Mouse (Mus musculus) layer of hippocampus, postnatal 36 days (tissue): ENCODE results near the gene Tgds. TPM values are rescaled to one million over a fixed set of nuclear protein-coding genes. Genes with fewer than 3 reads are reported as not detected.

Experiments used
- total RNA-seq, 2 experiments: library from RNA; stranded (reverse); gene quantifications; 2 replicates each; pipeline ENCODE4 v1.2.3; 2021

Tgds gene
- total RNA-seq, 2 experiments from 2014 or later: 7.8 to 14.0 TPM

Other genes starting within 250 kb of the Tgds start
- gene Dct, start 80.5 kb downstream of the Tgds start, total RNA-seq: under 1 TPM; 0.46 to 0.52 TPM
- 10 to 100 TPM; 25.7 to 26.1 TPM for gene Gpr180, start 4.4 kb upstream of the Tgds start, total RNA-seq
- 10 to 100 TPM; 11.4 to 12.9 TPM for gene Sox21, start 104.3 kb upstream of the Tgds start, total RNA-seq
- gene Gm9376, start 134.2 kb upstream of the Tgds start, total RNA-seq: not detected